Mouse (Mus musculus) adrenal gland, adult 2 months (tissue): Measurements from ENCODE around the gene St3gal5. TPM values are rescaled to one million over a fixed set of nuclear protein-coding genes. Genes with fewer than 3 reads are reported as not detected.

Source experiments
- DNase-seq: peaks from one replicate; pipeline ENCODE4 v3.0.0; 2021
- polyA plus RNA-seq: library from polyadenylated mRNA; depleted of rRNA; stranded (reverse); fragments of >200 nt; gene quantifications from 2 replicates; pipeline ENCODE4 v1.2.3, GENCODE M21; 2012
- total RNA-seq, 2 experiments: library from RNA; stranded (reverse); gene quantifications; 2 replicates each; pipeline ENCODE4 v1.2.3; 2021

St3gal5 gene
- total and polyA plus RNA-seq, 3 experiments = 137 to 188 (median 149) TPM

GRCm38 (mm10) chr6:72096669-72097068 is 723 bp upstream of the St3gal5 start:
- DNase-seq = no peak

GRCm38 (mm10) chr6:72098021-72098655 is 746 bp downstream of the St3gal5 start:
- DNase-seq = peak; percentile 73

- peak; percentile 55 for DNase-seq
Observed at GRCm38 (mm10) chr6:72098691-72099090, 1.3 kb downstream of the St3gal5 start.

GRCm38 (mm10) chr6:72099281-72099680 is 1.9 kb downstream of the St3gal5 start:
- DNase-seq = peak; percentile 40

- DNase-seq = no peak
Observed at GRCm38 (mm10) chr6:72100171-72100570, 2.8 kb downstream of the St3gal5 start.

GRCm38 (mm10) chr6:72100939-72101338 is 3.5 kb downstream of the St3gal5 start:
- DNase-seq = no peak

- DNase-seq = no peak
Observed at GRCm38 (mm10) chr6:72101386-72101785, 4.0 kb downstream of the St3gal5 start.

- peak; percentile 56 for DNase-seq
Observed at GRCm38 (mm10) chr6:72102066-72102465, 4.7 kb downstream of the St3gal5 start.

GRCm38 (mm10) chr6:72104534-72104933 is 7.1 kb downstream of the St3gal5 start:
- no peak for DNase-seq

- DNase-seq = no peak
Observed at GRCm38 (mm10) chr6:72108941-72109892, 11.8 kb downstream of the St3gal5 start.

GRCm38 (mm10) chr6:72110577-72110976 is 13.2 kb downstream of the St3gal5 start:
- no peak for DNase-seq

- no peak for DNase-seq
Observed at GRCm38 (mm10) chr6:72112575-72112974, 15.2 kb downstream of the St3gal5 start.

GRCm38 (mm10) chr6:72113093-72113702 is 15.8 kb downstream of the St3gal5 start:
- no peak for DNase-seq

GRCm38 (mm10) chr6:72114902-72115301 is 17.5 kb downstream of the St3gal5 start:
- DNase-seq = no peak

GRCm38 (mm10) chr6:72117322-72117968 is 20.1 kb downstream of the St3gal5 start:
- no peak for DNase-seq

GRCm38 (mm10) chr6:72119870-72120269 is 22.5 kb downstream of the St3gal5 start:
- no peak for DNase-seq

- no peak for DNase-seq
Observed at GRCm38 (mm10) chr6:72121301-72121700, 23.9 kb downstream of the St3gal5 start.

GRCm38 (mm10) chr6:72122515-72122914 is 25.1 kb downstream of the St3gal5 start:
- no peak for DNase-seq

GRCm38 (mm10) chr6:72124315-72125103 is 27.1 kb downstream of the St3gal5 start:
- no peak for DNase-seq

GRCm38 (mm10) chr6:72126128-72126917 is 28.9 kb downstream of the St3gal5 start:
- DNase-seq = no peak

GRCm38 (mm10) chr6:72130056-72130455 is 32.7 kb downstream of the St3gal5 start:
- no peak for DNase-seq
